Mouse (Mus musculus) c-Kit-positive CD71-negative TER-119-negative erythroid progenitor cells, embryonic 14.5 days (primary cell): Measurements from ENCODE around the gene Rgs8.

Experiments
- DNase-seq: peaks from one replicate; pipeline ENCODE4 v3.0.0-alpha.2; 2013; ENCODE audit warnings: low read depth

The Rgs8 gene

DNA sequence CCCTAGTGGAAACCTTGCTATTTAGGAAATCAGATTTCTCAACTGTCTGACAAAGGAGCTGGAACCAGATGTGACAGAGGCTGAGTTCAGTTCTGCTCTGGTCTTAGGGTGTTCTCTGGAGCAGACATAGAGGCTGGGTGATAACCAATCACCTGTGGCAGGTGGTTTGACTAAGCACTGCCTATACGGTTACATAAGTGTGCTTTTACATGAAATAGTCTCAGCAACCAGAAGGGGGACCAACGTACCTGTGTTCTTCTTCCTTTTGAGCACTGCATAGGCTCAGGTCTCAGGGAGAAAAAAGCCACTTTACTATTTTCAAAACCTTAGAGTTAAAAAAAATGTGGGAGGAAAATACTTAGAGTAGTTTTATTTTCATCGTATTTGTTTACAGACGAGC, 22.8 kb downstream of the Rgs8 start:
- DNase-seq: no peak

DNA sequence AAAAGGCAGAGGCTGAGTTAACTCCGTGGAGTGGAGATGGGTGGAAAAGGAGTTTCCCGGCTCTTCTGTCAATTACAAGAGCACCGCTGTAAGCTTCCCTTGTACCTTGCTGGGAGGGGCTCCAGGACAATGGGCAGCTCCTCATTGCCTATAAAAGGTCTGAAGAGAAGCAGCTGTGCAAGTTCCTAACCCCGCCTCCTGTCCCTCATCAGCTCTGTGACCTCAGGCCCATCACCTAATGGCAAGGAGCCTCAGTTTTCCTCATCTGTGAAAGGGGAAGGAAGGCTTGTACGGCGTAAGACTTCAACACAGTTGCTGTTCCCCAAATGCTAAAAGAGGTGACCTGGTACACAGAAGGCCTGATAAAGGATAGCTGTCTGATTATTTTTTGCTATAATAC, 24.8 kb downstream of the Rgs8 start:
- DNase-seq: no peak

DNA sequence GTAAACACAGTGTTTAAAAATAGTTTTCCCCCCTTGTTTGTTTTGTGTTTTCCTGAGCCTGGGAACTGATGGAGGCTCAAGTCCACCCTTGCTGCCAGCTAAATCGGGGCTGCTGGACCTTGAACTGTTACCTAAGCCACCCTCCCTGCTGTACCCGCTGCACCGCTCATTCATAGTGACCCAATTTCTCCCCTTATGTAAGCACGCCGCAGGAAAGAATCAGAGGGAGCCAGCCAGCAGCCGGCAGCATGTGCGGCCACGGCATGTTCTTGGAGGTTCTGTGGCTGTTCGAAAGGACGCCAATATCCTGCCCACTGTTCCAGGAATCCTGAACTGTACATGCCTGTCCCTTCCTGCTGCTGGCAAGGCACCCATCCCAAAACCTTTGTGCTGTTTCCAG, 26.3 kb downstream of the Rgs8 start:
- no peak for DNase-seq

DNA sequence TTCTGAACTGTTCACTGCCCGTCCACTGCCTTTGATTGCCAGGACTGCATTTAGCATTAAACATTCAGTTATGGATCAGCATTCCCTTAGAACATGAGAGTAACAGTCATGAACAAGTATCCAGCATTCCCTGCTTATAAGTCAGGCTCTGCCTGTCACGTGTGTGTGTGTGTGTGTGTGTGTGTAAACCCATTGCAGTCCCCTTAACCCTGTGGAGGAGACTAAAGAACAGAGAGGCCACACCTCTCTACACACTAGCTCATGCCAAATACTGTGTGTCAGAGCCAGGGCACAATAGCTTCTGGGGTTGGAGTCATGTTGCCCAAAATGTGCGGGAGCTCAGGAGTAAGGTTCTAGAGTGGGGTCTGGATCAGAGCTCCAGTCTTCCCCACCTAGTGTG, 26.8 kb downstream of the Rgs8 start:
- no peak for DNase-seq

DNA sequence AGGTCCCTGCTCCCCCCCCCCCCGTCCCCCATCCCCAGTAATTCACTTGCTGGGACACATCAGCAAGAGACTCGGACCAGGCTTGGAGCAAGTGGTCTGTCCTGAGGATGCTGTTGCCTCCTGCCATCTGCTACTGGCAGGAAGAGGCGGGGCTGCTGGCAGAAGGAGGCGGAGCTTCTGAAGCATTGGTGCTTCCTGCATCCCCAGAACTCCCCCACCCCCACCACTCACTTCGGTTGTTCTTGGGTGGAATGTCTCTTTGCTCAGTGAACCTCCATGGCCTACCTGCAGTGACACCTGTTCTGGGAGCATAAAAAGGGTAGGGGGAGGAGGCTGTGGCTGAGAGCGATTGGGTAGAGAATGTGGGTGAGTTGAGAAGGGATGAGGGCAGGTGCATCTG, 27.5 kb downstream of the Rgs8 start:
- DNase-seq: no peak

DNA sequence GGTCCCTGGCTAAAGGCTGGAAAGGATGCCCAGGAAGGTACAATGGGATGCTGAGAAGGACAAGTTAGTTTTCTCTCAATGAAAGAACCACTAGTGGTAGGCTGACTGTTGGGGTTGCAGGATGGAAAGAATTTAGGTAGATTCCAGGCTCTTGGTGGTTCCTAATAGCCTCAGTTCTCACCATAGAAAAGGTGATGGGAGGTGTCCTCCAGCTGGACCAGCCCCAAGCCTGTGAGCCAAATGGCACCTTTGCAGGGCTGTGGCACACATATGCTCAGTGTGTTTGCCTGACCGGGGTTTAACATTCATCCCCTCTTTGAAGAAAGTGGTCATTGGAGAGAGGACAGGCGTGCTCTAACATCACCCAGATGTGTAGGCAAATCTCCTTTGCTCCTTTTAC, 28.2 kb downstream of the Rgs8 start:
- no peak for DNase-seq

DNA sequence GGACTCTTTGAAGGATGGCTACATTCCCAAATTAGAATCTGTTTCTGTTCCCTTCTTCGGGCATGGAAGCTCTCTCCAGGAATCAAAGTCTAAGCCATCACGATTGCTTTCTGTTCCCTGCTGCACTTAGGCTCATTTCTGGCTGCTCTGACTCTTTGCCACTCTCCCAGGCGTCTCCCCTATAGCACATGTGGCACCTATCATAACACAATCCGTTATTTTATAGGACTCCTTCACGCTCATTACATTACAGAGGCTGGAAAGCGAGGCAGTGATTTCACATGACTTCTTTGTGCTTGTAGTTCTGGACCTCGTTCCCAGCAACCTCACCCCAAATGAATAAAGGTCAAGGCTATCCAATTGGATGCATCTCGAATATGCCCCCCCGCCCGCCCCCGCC, 30.4 kb downstream of the Rgs8 start:
- DNase-seq: no peak

DNA sequence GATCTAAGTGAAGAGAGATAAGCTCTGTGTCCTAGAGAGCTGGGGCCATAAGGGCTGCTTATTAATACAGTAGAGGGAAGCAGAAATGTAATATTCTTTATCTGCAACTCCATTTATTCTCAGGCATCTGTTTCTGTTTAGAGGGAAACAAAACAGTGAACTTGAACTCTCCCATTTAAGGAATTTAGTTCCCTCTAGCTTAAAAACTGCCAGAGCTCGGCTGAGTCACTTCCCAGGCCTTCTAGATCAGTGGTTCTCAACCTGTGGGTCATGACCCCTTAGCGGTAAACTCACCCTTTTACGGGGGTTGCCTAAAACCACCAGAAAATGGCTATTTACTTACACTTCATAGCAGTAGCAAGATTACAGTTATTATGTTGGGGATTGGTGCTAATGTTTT, 32.8 kb downstream of the Rgs8 start:
- no peak for DNase-seq

DNA sequence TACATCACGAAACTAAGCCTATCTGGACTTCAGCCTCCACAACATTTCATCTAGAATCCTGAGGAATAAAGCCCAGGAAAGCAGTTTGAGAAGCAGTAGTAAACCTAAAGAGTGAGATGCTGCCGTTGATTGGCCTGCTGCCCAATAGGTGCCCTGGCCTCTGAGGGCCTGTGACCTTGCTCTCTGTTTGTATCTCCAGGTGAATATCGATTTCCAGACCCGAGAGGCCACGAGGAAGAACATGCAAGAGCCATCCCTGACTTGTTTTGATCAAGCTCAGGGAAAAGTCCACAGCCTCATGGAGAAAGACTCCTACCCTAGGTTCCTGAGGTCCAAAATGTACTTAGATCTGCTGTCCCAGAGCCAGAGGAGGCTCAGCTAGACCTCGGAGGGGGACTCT, 39.7 kb downstream of the Rgs8 start:
- no peak for DNase-seq

DNA sequence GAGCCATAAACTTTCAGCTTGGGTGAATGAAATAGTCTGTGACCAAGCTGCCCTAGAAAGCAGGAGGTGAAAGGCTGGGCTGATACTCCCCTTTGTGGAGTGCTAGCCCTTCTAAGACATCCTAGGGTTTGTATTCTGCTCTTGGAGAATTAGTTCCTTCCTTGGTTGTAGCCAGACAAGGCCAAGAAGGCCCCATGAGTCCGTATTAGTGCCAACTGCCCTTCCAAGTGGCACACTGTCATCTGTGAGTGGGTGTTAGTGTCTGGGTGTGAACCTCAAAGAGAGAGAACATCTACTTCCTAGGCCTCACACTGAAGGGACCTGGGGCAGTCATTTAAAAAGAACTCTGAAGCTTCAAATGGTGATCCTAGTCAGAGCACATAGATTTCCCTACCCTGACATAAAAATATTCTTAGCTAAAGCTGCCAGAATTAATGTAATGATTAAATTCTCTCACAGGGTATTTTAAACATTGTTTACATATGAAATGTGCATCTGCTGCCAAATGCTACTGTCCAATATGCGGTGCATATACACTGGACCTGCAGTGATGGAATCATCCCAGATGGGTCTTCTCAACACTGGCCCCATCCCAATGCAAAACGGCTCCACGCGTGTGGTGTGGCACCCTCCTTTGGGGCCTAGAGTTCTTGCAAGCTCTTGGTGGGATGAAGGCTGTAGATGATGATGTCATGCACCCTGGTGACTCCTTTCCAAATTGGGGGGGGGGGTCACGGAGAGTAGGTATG, 41.7 kb downstream of the Rgs8 start:
- DNase-seq: no peak

DNA sequence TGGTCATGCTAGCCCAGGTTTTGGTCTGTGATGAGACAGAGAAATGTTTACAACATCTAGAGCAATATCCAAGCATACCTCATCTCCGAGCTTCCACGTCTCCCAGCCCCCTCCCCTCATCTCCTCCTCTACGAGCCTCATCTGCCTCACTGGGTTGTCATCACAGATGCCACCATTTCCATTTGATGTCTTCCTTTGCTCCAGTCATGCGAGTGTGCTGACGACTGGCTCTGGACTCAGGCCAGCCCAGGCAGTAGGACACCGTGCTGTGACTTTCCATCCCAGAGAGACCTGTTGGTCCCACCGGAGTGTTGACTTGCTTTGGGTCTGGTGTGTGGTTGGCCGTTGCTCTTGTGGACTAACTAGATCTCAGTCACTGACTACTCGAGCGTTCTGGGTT, 42.6 kb downstream of the Rgs8 start:
- DNase-seq: no peak

DNA sequence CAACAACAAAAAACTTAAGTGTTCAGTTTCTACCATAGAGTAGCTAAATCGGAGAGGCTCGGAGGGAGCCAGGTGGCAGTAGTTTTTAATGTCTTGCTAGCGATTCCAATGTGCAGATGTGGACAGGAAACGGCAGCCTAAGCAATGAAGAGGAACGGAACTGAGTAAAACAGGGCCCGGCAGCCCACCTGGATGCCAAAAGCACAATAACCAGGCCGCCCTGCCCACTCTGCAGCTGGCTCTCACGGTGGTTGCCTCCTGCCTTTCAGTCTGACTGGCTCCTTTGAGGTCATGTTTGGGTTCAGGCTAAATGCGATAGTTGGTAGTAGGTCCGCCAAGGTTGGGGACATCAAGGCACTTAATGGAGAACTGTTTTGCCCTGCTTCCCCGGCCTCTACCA, 43.3 kb downstream of the Rgs8 start:
- no peak for DNase-seq

DNA sequence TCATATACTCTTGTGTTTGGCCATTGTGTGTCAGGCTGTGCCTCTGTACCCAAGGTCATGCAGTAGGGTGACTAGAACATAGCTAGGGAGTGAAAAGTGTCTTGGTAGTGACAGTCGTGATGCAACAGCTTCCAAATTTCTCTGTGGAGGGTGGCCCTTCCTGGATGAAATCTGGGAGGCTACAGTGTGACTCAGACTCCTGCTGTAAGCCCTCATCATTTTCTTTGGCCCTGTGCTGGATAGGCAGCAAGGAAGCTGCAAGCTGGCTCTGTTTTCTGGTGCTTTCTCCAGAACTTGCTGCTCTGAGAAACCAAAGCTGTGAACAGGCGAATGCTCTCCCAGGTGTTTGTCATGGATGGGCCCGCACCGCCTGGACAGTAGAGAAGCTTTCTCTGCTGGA, 43.7 kb downstream of the Rgs8 start:
- no peak for DNase-seq

DNA sequence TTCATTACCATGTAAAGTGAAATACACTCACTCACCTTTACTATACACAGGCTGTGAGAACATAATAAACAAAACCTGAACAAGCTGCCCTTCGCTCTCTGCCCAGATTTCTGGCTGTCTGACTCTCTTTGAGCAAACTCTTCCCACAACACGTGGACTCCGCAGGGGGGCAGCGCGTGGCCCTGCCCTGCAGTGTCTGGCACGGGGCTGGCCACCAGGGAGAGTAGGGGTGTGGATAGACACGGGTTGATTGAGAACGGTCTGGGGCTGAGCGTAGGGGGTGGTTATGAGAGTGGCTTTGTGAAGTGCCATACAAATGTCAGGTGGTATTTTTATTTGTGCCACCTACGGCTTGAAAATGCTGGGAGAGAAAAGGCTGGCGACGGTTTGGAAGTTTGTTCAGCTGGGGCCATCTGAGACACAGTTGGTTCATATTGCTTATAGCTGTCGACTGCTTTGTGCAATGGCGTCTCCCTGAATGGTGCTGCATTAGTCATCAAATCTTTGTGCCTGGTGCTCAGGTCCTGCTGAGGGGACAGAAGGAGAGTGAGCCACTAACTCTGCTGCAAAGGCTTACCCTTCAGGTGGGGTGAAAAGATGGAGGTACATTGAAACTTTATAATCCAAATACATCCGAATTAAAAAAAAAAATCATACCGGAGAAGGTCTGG, 44.9 kb downstream of the Rgs8 start:
- DNase-seq: no peak

DNA sequence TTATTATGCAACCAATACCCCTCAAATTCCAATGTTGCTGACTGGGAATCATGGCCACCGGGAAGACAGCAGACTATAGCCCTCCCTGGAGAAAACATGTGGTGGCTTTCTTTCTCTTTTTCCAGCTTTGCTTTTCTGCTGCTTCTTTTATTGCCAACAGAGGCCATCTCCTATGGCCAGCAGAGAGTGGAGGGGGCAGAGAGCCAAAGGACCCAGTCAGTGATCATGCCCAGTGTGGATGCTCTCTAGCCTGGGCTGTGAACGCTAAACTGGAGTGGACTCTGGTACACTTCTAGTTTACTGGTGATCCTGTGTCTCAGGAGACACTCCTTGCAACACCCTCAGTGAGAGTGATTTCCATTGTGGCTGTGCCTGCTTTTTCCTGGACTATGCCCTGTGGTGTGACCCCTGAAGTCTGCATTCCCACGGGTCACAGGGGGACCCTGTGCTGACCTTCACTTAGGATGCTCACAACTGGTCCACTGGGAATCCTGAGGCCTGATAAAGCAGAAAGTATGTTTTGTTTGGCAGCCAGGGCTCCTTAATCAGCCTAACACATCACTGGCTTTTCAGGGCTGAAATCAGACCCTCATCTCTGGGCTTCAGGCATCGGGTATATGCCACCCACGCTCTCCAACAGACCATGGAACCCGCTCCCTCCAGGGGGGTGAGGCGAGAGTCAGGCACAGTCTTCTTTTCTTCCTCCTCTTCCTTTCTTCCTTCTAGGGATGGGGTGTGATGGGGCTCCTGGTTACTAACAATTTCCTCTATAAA, 45.7 kb downstream of the Rgs8 start:
- no peak for DNase-seq

DNA sequence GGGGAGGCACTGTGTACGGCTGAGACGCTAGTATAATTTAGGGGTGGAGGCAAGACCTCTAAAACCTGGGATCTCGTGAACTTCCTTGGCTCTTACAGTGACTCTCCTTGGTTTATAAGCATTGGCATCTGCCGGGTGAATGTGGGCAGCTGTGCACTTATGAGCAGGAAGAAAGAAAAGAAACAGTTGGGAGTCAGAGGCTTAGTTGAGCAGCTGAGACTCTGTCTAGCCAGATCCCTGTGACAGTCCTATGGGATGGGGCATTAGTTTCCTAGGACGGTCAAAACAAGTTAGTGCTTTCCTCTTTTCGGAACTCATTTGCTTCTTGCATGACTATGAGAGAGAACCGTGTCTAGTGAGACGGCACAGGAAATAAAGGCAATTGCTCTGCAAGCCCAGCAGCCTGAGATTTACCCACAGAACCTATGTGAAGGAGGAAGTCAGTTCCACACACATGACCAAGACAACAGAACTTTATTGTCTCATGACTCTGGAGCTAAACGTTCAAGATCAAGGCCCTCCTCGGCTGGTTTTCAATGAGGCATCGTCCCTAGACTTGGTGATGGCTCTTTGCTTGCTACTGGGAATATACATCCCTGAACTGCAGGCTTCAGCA, 47.7 kb downstream of the Rgs8 start:
- no peak for DNase-seq

DNA sequence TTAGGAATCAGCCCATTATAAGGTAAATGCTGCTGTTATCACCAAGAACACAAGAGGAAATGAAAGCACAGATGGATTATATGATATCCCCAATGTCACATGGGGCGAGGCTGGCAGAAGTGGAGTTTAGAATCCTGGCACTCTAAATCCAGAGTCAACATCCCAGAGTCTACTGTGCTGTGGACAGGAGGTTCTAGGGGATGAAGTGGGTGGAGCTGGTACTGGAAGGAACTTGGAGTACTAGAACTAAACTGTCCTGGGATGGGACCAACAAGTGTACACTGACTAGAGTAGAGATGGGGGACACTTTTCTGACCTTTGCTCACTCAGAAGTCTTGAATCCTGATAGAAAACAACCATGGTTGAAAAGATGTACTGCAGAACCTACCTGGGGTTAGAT, 48.6 kb downstream of the Rgs8 start:
- no peak for DNase-seq

DNA sequence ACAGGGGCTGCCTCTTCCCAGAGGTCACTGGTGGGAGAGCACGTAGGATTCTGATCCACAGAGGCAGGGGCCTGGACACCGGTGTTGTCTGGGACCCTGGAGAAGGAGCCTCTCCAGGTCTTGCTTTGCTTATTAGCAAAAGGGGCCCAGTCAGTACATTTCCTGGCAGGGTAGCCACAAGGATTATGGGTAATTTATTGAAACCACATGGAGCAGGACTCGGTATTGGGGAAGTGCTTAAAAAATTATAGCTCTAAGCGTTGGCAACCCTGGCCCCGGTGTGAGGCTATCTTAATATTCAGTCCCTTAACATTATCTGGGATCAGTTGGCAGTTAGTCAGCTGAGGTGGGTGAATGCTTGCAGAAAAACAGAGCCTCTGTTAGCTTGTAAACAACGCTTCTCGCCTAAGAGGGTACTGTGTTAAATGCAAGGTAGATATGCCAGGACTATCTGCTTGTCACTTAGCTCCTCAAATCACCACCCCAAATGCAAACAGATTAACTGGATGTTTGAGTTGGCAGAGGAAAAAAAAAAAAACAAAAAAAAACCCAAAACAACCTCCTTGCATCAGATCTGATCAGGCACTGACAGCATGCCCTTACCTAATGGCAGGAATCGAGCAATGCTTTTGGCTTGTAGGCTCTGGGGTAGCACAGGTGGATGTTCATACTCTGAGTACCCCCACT, 49.5 kb downstream of the Rgs8 start:
- DNase-seq: no peak

DNA sequence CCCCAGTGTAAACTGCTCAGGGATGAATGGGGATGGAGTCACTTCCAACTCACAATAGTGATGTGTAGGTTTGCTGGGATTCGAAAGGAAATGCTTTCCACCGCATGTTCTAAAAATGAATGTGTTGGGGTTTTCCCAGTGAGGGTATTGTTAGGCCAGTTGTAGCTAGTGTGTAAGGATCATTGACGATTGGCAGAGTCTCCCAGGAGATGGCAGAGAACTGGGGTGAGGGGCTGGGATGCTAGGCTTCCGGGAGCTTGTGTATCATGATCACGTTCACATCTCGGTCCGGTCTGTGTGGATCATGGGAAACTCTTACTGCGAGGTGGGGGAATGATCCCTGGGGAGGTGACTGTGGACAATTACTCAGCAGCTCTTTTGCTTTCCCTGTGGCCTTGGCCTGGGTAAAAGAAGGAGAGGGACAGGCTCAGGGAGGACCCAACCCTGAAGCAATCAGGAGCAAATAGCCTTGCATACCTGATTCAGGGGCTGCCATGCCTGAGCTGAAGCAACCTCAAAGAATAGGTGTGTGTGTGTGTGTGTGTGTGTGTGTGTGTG, 50.1 kb downstream of the Rgs8 start:
- DNase-seq: no peak

DNA sequence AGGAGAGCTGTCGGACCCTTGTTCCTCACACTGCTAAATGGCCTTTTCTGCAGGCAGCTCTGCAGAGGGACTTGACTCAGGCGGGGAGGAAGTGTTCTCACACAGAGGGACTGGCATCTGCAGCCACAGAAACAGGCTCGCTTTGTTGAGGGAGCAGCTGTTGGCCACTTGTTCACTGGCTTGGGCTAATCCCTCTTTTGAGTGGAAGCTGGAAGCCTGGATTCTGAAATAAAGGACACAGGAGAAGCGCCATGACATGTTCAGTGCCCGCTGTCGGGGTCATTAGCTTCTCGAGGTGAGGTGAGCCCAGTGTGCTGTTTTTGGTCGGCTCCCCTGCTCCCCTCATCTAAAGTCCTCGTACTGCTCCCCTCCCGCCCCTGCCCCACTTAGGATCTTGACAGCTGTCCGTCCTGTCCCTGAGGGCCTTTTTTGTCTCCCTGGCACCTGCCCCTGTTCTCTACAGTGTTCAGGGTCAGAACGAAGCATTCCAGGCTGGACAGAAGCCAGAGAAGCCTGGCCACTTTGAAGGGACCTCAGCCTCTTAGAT, 50.7 kb downstream of the Rgs8 start:
- DNase-seq: no peak

DNA sequence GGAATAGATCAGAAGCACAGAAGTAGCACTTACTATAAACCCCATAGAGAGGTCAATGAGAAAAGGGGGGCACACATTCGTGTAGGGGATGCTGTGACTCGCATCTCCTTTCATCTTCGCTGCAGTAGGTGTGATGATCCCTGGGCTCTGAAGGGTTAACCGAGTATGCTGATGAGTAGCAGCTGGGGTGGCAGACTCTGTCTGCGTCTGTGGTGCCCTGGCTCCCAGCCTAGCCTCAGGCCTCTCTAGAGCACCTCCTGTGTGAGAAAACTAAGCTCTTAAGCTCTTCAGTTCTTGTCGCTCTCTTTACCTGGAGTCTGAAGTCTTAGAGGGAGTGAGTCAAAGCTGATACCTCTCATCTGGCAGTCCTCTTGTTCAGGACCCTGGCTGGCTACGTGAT, 51.3 kb downstream of the Rgs8 start:
- DNase-seq: no peak

DNA sequence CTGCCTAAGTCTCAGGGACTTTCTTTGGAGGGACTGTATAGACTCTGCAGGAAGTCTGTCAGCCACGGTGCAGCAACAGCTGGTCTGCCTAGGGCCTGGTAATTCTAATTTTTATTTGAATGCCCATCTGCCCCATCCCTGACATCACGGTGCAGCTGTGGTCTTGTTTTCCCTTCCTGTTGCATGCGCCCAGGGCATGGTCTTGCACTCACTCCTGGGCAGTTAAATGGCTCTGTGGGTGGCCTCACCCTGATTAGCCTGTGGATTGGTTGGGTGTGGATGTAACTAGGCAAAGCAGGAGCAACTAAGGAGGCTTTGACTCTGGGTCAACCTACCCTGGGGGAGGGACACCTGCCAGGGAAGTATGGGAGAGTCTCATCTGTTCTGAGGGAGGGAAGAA, 52.2 kb downstream of the Rgs8 start:
- DNase-seq: no peak
